Mouse (Mus musculus) cerebellum, adult 18-20 months (tissue): ENCODE measurements around the gene St6galnac6.

Experiments used
- DNase-seq, 2 experiments: peaks; one replicate each; pipeline ENCODE4 v3.0.0; 2021

Gene St6galnac6

GRCm38 (mm10) chr2:32599409-32599808, at the start of gene St6galnac6:
Gene St6galnac6, plus strand, starts transcription at chr2:32599709.
- DNase-seq: no peak

- no peak for DNase-seq
Measured at GRCm38 (mm10) chr2:32549764-32550163, 49.7 kb upstream of the St6galnac6 start.

- no peak for DNase-seq
Measured at GRCm38 (mm10) chr2:32551236-32551635, 48.3 kb upstream of the St6galnac6 start.

- no peak for DNase-seq
Measured at GRCm38 (mm10) chr2:32553592-32554148, 45.8 kb upstream of the St6galnac6 start.

- no peak for DNase-seq
Measured at GRCm38 (mm10) chr2:32555484-32555883, 44.0 kb upstream of the St6galnac6 start.

- no peak for DNase-seq
Measured at GRCm38 (mm10) chr2:32556019-32556418, 43.5 kb upstream of the St6galnac6 start.

GRCm38 (mm10) chr2:32559570-32559969, 39.9 kb upstream of the St6galnac6 start:
- DNase-seq: no peak

GRCm38 (mm10) chr2:32566536-32567063, 32.9 kb upstream of the St6galnac6 start:
- DNase-seq: peak; percentile 79

- peak in 1 of 2 experiments; percentile 61 for DNase-seq
Measured at GRCm38 (mm10) chr2:32568149-32568548, 31.4 kb upstream of the St6galnac6 start.

- no peak for DNase-seq
Measured at GRCm38 (mm10) chr2:32568941-32569340, 30.6 kb upstream of the St6galnac6 start.

GRCm38 (mm10) chr2:32570698-32571494, 28.6 kb upstream of the St6galnac6 start, which contains the start of gene Dpm2:
Gene Dpm2, plus strand, starts transcription at chr2:32570858.
- peak; percentile 89 to 96 for DNase-seq

- no peak for DNase-seq
Measured at GRCm38 (mm10) chr2:32572196-32572595, 27.3 kb upstream of the St6galnac6 start.

- no peak for DNase-seq
Measured at GRCm38 (mm10) chr2:32574497-32574896, 25.0 kb upstream of the St6galnac6 start, which contains the start of gene Pip5kl1. Gene Pip5kl1, plus strand, starts transcription at chr2:32574797.

GRCm38 (mm10) chr2:32574901-32575585, 24.5 kb upstream of the St6galnac6 start:
- peak; percentile 83 to 84 for DNase-seq

GRCm38 (mm10) chr2:32575586-32576160, 23.8 kb upstream of the St6galnac6 start, which contains the start of gene 9430097D07Rik:
Gene 9430097D07Rik, minus strand, starts transcription at chr2:32575684.
- DNase-seq: peak; percentile 80 to 86

GRCm38 (mm10) chr2:32576532-32576931, 23.0 kb upstream of the St6galnac6 start:
- DNase-seq: no peak

GRCm38 (mm10) chr2:32578146-32579046, 21.1 kb upstream of the St6galnac6 start:
- no peak for DNase-seq

- DNase-seq: peak; percentile 76 to 78
Measured at GRCm38 (mm10) chr2:32581450-32582095, 17.9 kb upstream of the St6galnac6 start.

GRCm38 (mm10) chr2:32582830-32583799, 16.4 kb upstream of the St6galnac6 start:
- peak; percentile 88 to 90 for DNase-seq

- DNase-seq: no peak
Measured at GRCm38 (mm10) chr2:32585149-32585714, 14.3 kb upstream of the St6galnac6 start.
